1 mouse cellular context compared by ENCODE assay signal in the genomic region with DNA sequence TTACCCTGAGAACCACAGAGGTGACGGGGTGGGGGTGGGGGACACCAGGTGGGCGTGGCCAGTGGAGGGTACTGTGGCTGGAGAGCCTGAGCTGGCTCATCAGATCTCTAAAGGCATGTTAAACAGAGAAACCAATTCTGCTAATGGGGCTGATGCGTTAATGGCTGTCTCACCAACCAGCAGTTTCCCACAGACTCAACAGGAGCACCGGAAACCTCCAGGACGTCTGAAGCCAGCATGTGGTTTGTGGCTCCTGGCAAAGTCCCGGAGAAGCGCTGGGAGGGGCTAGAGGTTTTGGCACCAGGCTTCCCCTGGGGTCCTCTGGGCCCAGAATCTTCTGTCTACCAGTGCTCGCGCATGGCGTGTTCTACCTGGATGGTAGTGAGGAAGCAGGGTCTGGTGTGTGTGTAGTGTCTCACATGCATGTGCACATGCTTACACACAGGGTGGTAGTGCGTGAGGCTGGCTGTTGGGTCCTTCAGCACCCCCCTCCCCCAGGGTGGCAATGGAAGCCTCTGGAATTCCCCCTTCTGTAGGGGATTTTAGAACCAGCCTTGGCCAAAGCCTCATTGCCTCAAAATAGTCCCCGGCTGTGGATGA.
TF ChIP-seq lines count a peak whose summit lies in the region.

No protein-coding gene starts in this region.

TF ChIP-seq in CH12.LX, 34 proteins besides CTCF, POLR2A, EP300 and RAD21:
- TF ChIP-seq MYC (IDR thresholded peaks at IDR 0.05; ENCODE audit: low read depth, low read length) (peak; percentile 91), TBP (conservative IDR thresholded peaks at IDR 0.05; ENCODE audit: low read depth, low read length) (no peak; the same call in none of the 2 replicates), HCFC1 (IDR thresholded peaks at IDR 0.05; ENCODE audit: low read depth, low read length) (no peak; the same call in 1 of the 2 replicates), ELF1 (IDR thresholded peaks at IDR 0.05; ENCODE audit: low read depth, low read length) (no peak), RCOR1 (conservative IDR thresholded peaks at IDR 0.05; ENCODE audit: low read depth, low read length) (0 out of 2 replicates have a peak, but pooled peaks have one; percentile 11), TCF12 (IDR thresholded peaks at IDR 0.05; ENCODE audit: low read depth, low read length) (peak; percentile 86), SIN3A (IDR thresholded peaks at IDR 0.05; ENCODE audit: low read length) (peak; percentile 35; the same call in 1 of the 2 replicates), MEF2A (IDR thresholded peaks at IDR 0.05; ENCODE audit: borderline replicate concordance, low read depth, low read length) (peak; percentile 93), MAZ (IDR thresholded peaks at IDR 0.05; ENCODE audit: low read depth, low read length) (peak; percentile 56), MXI1 (IDR thresholded peaks at IDR 0.05; ENCODE audit: low read depth, low read length) (peak; percentile 81), NELFE (IDR thresholded peaks at IDR 0.05; ENCODE audit: low read depth, low read length) (0 out of 2 replicates have a peak, but pooled peaks have one; percentile 19), JUN (IDR thresholded peaks at IDR 0.05; ENCODE audit: insufficient read depth, low read depth, low read length) (no peak), POLR2AphosphoS2 (IDR thresholded peaks at IDR 0.05; ENCODE audit: low read depth, low read length) (peak; percentile 13; the same call in 1 of the 2 replicates), CHD2 (IDR thresholded peaks at IDR 0.05; ENCODE audit: low read length) (peak; percentile 43), ETS1 (conservative IDR thresholded peaks at IDR 0.05; ENCODE audit: low read depth, low read length) (peak; percentile 74; the same call in 1 of the 2 replicates), CHD1 (IDR thresholded peaks at IDR 0.05; ENCODE audit: low read depth, low read length) (0 out of 2 replicates have a peak, but pooled peaks have one; percentile 9), BHLHE40 (IDR thresholded peaks at IDR 0.05; ENCODE audit: low read depth, low read length) (peak; percentile 97), IRF4 (IDR thresholded peaks at IDR 0.05; ENCODE audit: low read depth, low read length) (peak; percentile 46; the same call in 1 of the 2 replicates), MAX (IDR thresholded peaks at IDR 0.05; ENCODE audit: low read length) (peak; percentile 89), NRF1 (IDR thresholded peaks at IDR 0.05; ENCODE audit: low read depth, low read length) (0 out of 2 replicates have a peak, but pooled peaks have one; percentile 19), USF2 (conservative IDR thresholded peaks at IDR 0.05; ENCODE audit: low read depth, low read length) (no peak)
TF ChIP-seq in CH12.LX: peak in this region for 16.
